Mouse (Mus musculus): Measurements from ENCODE around the gene Pim1. TPM values are rescaled to one million over a fixed set of nuclear protein-coding genes. Genes with fewer than 3 reads are reported as not detected.
"Not testable (repeated sequence)": the region's sequence is repeated elsewhere in the genome, so short reads cannot be mapped to it uniquely, and the experiment has no call there.

Gene Pim1
- polyA plus RNA-seq, 1 experiment from 2014 or later: 16.0 TPM

DNA sequence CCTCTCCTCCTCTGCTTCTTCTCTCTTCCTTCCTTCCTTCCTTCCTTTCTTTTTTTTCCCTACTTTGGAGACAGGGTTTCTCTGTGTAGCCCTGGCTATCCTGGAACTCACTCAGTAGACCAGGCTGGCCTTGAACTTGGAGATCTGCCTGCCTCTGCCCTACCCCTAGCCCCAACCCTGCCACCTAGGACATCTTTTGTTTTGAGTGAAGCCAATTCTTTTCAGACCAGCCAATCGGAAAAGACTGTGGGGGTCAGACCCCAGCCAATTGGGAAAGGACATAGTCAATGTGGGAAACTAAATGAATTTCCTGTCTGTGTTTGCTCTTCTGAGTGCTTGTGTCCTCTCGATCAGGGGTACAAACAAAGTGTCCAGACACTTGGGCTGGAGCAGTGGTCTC, 42.0 kb upstream of the Pim1 start:
- WGBS: 52% methylated on average over 2 of the region's 2 CpGs
- no peak overlapping the region for H3K9ac ChIP-seq
- no peak overlapping the region for H3K4me2 ChIP-seq
- no peak for TF ChIP-seq CTCF (IDR thresholded peaks at IDR 0.05; ENCODE audit: low read depth)
- peak overlapping the region; percentile 79; the same call in 1 of the 2 replicates for H3K27ac ChIP-seq (ENCODE audit: low read depth)
- H3K27me3 ChIP-seq (ENCODE audit: insufficient read depth, low read length): no peaks in the 10 kb centered on the region
- DNase-seq (no peak), ATAC-seq (ENCODE audit: insufficient read depth) (no peak)
- no peaks in the 10 kb centered on the region for H3K36me3 ChIP-seq (ENCODE audit: insufficient read depth)
- H3K4me3 ChIP-seq (ENCODE audit: low read depth, low read length): no peak overlapping the region
- peaks cover 17% of the 10 kb centered on the region for H3K4me1 ChIP-seq (ENCODE audit: insufficient read depth)
- no peaks in the 10 kb centered on the region for H3K9me3 ChIP-seq (ENCODE audit: low read depth, low read length)

DNA sequence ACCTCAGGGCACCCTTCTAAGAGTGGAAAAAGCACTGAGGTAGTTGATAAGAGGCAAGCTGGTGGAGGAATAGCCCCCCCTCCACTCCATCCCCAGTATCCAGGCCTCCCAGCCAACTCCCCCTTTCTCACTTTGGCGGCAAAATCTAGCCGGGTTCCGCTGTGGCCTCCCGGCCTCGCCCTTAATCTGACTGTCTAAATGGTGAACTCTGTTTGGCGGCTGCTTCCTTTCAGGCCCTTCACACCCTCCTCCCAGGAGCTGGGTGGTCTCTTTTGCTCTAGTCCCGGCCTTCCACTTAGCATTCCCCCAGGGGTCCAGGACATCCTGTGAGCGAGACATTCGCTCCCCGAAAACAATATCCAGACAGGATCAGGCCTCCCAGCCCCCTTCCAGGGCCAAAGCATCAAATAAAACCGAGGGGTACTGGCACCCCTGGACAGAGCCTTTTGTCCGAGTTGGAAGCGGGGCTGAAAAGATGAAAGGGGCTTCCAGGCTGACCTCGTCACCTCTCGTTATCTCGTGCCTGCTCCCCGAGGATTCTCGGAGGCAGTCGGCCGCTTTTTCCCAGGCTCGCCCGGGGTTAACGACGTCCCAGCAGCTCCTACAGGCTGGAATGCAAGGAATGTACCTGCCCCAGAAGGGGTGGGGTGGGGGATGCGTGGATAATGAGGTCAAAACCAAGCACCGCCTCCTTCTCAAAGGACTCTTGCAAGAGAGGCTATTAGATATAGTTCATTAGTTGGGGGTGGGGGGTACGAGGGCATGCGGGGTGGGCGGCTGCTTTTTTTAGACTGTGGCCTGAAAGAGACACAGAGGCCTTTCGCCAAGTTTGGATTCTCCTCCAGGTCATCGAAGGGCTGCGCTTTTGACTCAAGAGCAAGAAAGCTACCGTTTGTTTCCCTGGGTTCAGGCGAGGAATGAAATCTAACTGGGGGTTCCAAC, 39.4 kb upstream of the Pim1 start:
- Histone ChIP-seq H3K27me3 (ENCODE audit: insufficient read depth, low read length) (no peaks in the 10 kb centered on the region), H3K9me3 (ENCODE audit: low read depth, low read length) (0 out of 2 replicates have a peak, but pooled peaks cover 3% of the 10 kb centered on the region)
- ATAC-seq (ENCODE audit: insufficient read depth): peak; percentile 83

GRCm38 (mm10) chr17:29451841-29452210, 38.7 kb upstream of the Pim1 start:
- H3K4me1 ChIP-seq (ENCODE audit: insufficient read depth): peaks cover 13% of the 10 kb centered on the region
- TF ChIP-seq CTCF (IDR thresholded peaks at IDR 0.05; ENCODE audit: low read depth): no peak
- H3K36me3 ChIP-seq (ENCODE audit: insufficient read depth): no peaks in the 10 kb centered on the region
- no peak overlapping the region for H3K4me3 ChIP-seq (ENCODE audit: low read depth, low read length)
- no peak for DNase-seq
- no peak for ATAC-seq (ENCODE audit: insufficient read depth)
- H3K27ac ChIP-seq (ENCODE audit: low read depth): peak overlapping the region; percentile 88
- no peaks in the 10 kb centered on the region for H3K27me3 ChIP-seq (ENCODE audit: insufficient read depth, low read length)
- no peak overlapping the region for H3K9ac ChIP-seq
- H3K9me3 ChIP-seq (ENCODE audit: low read depth, low read length): 0 out of 2 replicates have a peak, but pooled peaks cover 3% of the 10 kb centered on the region
- 34% methylated on average over 8 of the region's 8 CpGs for WGBS
- peak overlapping the region; percentile 51; the same call in 1 of the 2 replicates for H3K4me2 ChIP-seq

More for the DNA sequence above, 39.4 kb upstream of the Pim1 start:
- peak overlapping the region; percentile 88 for H3K27ac ChIP-seq (ENCODE audit: low read depth)
- WGBS: 6% methylated on average over 34 of the region's 34 CpGs
- DNase-seq: peak; percentile 86
- peak; percentile 50 for TF ChIP-seq CTCF (IDR thresholded peaks at IDR 0.05; ENCODE audit: low read depth)
- H3K9ac ChIP-seq: peak overlapping the region; percentile 36
- H3K36me3 ChIP-seq (ENCODE audit: insufficient read depth): no peaks in the 10 kb centered on the region
- H3K4me1 ChIP-seq (ENCODE audit: insufficient read depth): peaks cover 13% of the 10 kb centered on the region
- H3K4me3 ChIP-seq (ENCODE audit: low read depth, low read length): peak overlapping the region; percentile 11; the same call in 1 of the 2 replicates
- H3K4me2 ChIP-seq: peak overlapping the region; percentile 51

GRCm38 (mm10) chr17:29454119-29454518, 36.4 kb upstream of the Pim1 start:
- not testable (repeated sequence) for H3K36me3 ChIP-seq (ENCODE audit: insufficient read depth); H3K27me3 ChIP-seq (ENCODE audit: insufficient read depth, low read length); H3K9ac ChIP-seq; ATAC-seq (ENCODE audit: insufficient read depth); H3K9me3 ChIP-seq (ENCODE audit: low read depth, low read length); H3K4me3 ChIP-seq (ENCODE audit: low read depth, low read length); H3K27ac ChIP-seq (ENCODE audit: low read depth); DNase-seq; H3K4me2 ChIP-seq
- 96% methylated on average over 2 of the region's 3 CpGs for WGBS
- TF ChIP-seq CTCF (IDR thresholded peaks at IDR 0.05; ENCODE audit: low read depth): peak; percentile 44
- H3K4me1 ChIP-seq (ENCODE audit: insufficient read depth): peaks cover 24% of the 10 kb centered on the region

- Histone ChIP-seq H3K4me2 (no peak overlapping the region), H3K27me3 (ENCODE audit: insufficient read depth, low read length) (no peaks in the 10 kb centered on the region), H3K27ac (ENCODE audit: low read depth) (no peak overlapping the region), H3K9ac (no peak overlapping the region), H3K9me3 (ENCODE audit: low read depth, low read length) (0 out of 2 replicates have a peak, but pooled peaks cover 3% of the 10 kb centered on the region), H3K36me3 (ENCODE audit: insufficient read depth) (no peaks in the 10 kb centered on the region), H3K4me1 (ENCODE audit: insufficient read depth) (peaks cover 37% of the 10 kb centered on the region), H3K4me3 (ENCODE audit: low read depth, low read length) (no peak overlapping the region)
- ATAC-seq (ENCODE audit: insufficient read depth) (no peak), DNase-seq (peak; percentile 78)
- TF ChIP-seq CTCF (IDR thresholded peaks at IDR 0.05; ENCODE audit: low read depth): no peak
- 59% methylated on average over 9 of the region's 9 CpGs for WGBS
Measured at GRCm38 (mm10) chr17:29455411-29456120, 35.0 kb upstream of the Pim1 start.

DNA sequence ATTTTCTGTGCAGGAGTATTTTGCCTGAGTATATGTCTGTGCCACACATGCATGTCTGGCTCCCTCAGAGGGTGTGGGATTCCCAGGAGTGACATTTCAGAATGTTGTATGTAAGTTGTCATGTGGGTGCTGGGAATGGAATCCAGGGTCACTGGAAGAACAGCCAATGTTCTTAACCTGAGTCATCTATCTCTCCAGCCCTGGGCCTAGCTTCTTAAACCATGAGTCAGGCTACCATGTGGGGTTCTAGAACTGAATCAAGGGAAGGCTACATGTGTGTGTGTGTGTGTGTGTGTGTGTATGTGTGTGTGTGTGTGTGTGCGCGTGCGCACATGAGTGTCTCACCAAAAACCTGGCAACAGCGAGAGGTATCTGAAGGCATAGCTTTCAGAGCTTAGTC, 34.1 kb upstream of the Pim1 start:
- no peak for DNase-seq
- H3K27ac ChIP-seq (ENCODE audit: low read depth): no peak overlapping the region
- no peaks in the 10 kb centered on the region for H3K36me3 ChIP-seq (ENCODE audit: insufficient read depth)
- 98% methylated on average over 4 of the region's 4 CpGs for WGBS
- H3K9ac ChIP-seq: no peak overlapping the region
- 0 out of 2 replicates have a peak, but pooled peaks cover 3% of the 10 kb centered on the region for H3K9me3 ChIP-seq (ENCODE audit: low read depth, low read length)
- H3K4me1 ChIP-seq (ENCODE audit: insufficient read depth): peaks cover 28% of the 10 kb centered on the region
- H3K4me3 ChIP-seq (ENCODE audit: low read depth, low read length): no peak overlapping the region
- no peak overlapping the region for H3K4me2 ChIP-seq
- H3K27me3 ChIP-seq (ENCODE audit: insufficient read depth, low read length): no peaks in the 10 kb centered on the region
- ATAC-seq (ENCODE audit: insufficient read depth): no peak
- TF ChIP-seq CTCF (IDR thresholded peaks at IDR 0.05; ENCODE audit: low read depth): no peak

DNA sequence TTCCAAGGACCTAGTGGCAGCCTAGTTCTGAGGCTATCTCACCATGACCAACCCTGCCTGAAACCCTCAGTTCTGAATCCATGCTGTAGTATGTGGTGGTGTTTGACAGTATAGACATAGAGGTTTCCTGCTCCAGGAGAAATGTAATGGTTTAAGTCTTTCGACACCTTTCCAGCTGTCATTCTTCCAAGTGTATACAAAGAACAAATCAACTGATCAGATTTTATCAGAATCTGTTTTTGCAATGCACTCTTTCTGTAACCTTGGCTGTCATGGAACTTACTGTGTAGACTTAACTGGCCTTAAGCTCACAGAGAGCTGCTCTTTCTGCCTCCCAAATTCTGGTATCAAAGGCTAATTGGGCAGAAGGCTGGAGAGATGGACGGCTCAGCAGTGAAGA, 33.6 kb upstream of the Pim1 start:
- Histone ChIP-seq H3K9ac (no peak overlapping the region), H3K27ac (ENCODE audit: low read depth) (no peak overlapping the region), H3K36me3 (ENCODE audit: insufficient read depth) (no peaks in the 10 kb centered on the region), H3K9me3 (ENCODE audit: low read depth, low read length) (0 out of 2 replicates have a peak, but pooled peaks cover 3% of the 10 kb centered on the region), H3K4me2 (no peak overlapping the region), H3K27me3 (ENCODE audit: insufficient read depth, low read length) (no peaks in the 10 kb centered on the region), H3K4me3 (ENCODE audit: low read depth, low read length) (no peak overlapping the region), H3K4me1 (ENCODE audit: insufficient read depth) (peaks cover 28% of the 10 kb centered on the region)
- DNase-seq (no peak), ATAC-seq (ENCODE audit: insufficient read depth) (no peak)
- no peak for TF ChIP-seq CTCF (IDR thresholded peaks at IDR 0.05; ENCODE audit: low read depth)
- WGBS: 63% methylated on average over 2 of the region's 2 CpGs

Data from lung, embryonic 14.5 days (tissue).